19 mouse cellular contexts compared by ENCODE assay signal in the genomic region with DNA sequence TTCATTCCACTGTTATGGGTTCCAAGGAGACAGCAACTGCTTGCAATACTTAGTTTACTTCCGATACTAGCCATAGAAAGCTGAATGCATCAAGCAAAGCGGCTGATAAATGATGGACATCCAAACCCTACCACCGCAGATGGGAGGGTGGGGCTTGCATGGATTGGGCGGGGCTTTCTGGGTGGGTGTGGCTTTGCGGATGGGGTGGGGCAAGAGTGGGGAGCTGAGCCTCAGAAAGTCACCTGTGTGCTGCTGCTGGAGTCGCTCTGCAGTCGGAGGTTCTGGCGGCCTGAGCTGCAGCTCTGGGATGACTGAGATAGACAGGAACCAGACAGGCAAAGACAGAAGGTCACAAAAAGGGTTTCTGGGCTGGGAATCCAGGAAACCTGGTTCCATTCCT. TPM values are rescaled to one million over a fixed set of nuclear protein-coding genes. Genes with fewer than 3 reads are reported as not detected.
DNase-seq lines count a peak whose midpoint lies in the region; TF ChIP-seq lines count a peak whose summit lies in the region.
"Had no signal": no experiment of that assay in that cellular context is flagged by ENCODE, and none has a peak within 500 bp of the region (broad histone marks: within the 10 kb centered on the region; RNA-seq: fewer than 3 reads in every experiment).

No protein-coding gene starts in this region.

- no peaks in the 10 kb centered on the region for H3K27me3 ChIP-seq in E14TG2a.4 (ENCODE audit: insufficient read depth, low read length)
- H3K27me3 ChIP-seq: embryonic facial prominence, embryonic 12.5 days; forebrain, embryonic 13.5 days had no signal

- H3K4me1 ChIP-seq in E14TG2a.4 (replicated peaks; ENCODE audit: low read depth, low read length) = peaks cover 62% of the 10 kb centered on the region
- peaks cover 2 to 11% of the 10 kb centered on the region in 2 experiments; a peak in 1 of 4 replicates for H3K4me1 ChIP-seq in ES-E14 (ENCODE audit: control insufficient read depth in 2 of 2, insufficient read depth in 2 of 2, low read length in 2 of 2, poor library complexity in 1 of 2)
- H3K4me1 ChIP-seq: embryonic facial prominence, embryonic 12.5 days; forebrain, embryonic 13.5 days had no signal

- H3K9ac ChIP-seq in ES-E14 (ENCODE audit: insufficient read depth, low read depth, low read length, poor library complexity, severe bottlenecking) = no peak overlapping the region
- H3K9ac ChIP-seq: embryonic facial prominence, embryonic 12.5 days; forebrain, embryonic 13.5 days had no signal

- TF ChIP-seq CTCF in E14TG2a.4 (conservative IDR thresholded peaks at IDR 0.05; ENCODE audit: low read length) = no peak

- H3K27ac ChIP-seq in ES-E14 (ENCODE audit: insufficient read depth, low read depth, low read length, poor library complexity, severe bottlenecking) = no peak overlapping the region
- H3K27ac ChIP-seq: embryonic facial prominence, embryonic 10.5 days; embryonic facial prominence, embryonic 12.5 days; forebrain, embryonic 13.5 days had no signal

- DNase-seq in ES-E14 (ENCODE audit: low read depth, low spot score) (peak; percentile 49), ZHBTc4 (ENCODE audit: low read depth, low spot score) (peak; percentile 70)
- no peak for DNase-seq in adrenal gland, adult 8-10 months
- no peak for DNase-seq in left cerebral cortex, postnatal 10 days (ENCODE audit: extremely low spot score in 1 of 2, low spot score in 2 of 2)
- DNase-seq: adrenal gland, adult 2 months; adrenal gland, postnatal 14 days; adrenal gland, postnatal 36 days; B cell, adult 2 months; cerebellum, adult 11-12 months; cerebellum, adult 2 months; cerebellum, adult 9-10 months; cerebellum, postnatal 10 days; cerebellum, postnatal 25 days had no signal

- H3K36me3 ChIP-seq in E14TG2a.4 (ENCODE audit: insufficient read depth, low read length) (peaks cover 17% of the 10 kb centered on the region), ES-E14 (ENCODE audit: control insufficient read depth, insufficient read depth, low read length, poor library complexity, severe bottlenecking) (peaks cover 3% of the 10 kb centered on the region; the same call in 1 of the 2 replicates)

- in situ Hi-C loops in ES-E14 (cut with MboI; ENCODE audit: low sequenced_read_pairs in 2 of 2, unreplicated experiment in 2 of 2) = no loop called here

- intact Hi-C loops in left cerebral cortex, postnatal 10 days (cut with DNase I) = no loop called here

- H3K9me3 ChIP-seq in E14TG2a.4 (ENCODE audit: low read length) (no peaks in the 10 kb centered on the region), ES-E14 (ENCODE audit: control insufficient read depth, insufficient read depth, low read depth, low read length) (no peaks in the 10 kb centered on the region)
- H3K9me3 ChIP-seq: embryonic facial prominence, embryonic 10.5 days had no signal

- peak overlapping the region; percentile 54 for H3K4me3 ChIP-seq in E14TG2a.4 (replicated peaks; ENCODE audit: low read length)
- no peak overlapping the region for H3K4me3 ChIP-seq in ES-E14 (ENCODE audit: insufficient read depth in 1 of 2, low read depth in 1 of 2, low read length in 2 of 2, poor library complexity in 1 of 2, severe bottlenecking in 1 of 2)
- H3K4me3 ChIP-seq: embryonic facial prominence, embryonic 10.5 days; embryonic facial prominence, embryonic 12.5 days; forebrain, embryonic 13.5 days had no signal

TF ChIP-seq in ES-E14, 5 proteins besides CTCF, POLR2A, EP300 and RAD21:
- TF ChIP-seq HCFC1 (IDR thresholded peaks at IDR 0.05; ENCODE audit: borderline replicate concordance, insufficient read depth, low read length) (no peak), CHD2 (IDR thresholded peaks at IDR 0.05; ENCODE audit: low read depth, low read length) (no peak), MAFK (IDR thresholded peaks at IDR 0.05; ENCODE audit: insufficient read depth, low read depth, low read length) (no peak), ZNF384 (IDR thresholded peaks at IDR 0.05; ENCODE audit: low read depth, low read length) (no peak), ZC3H11A (IDR thresholded peaks at IDR 0.05; ENCODE audit: borderline replicate concordance, low read depth, low read length) (no peak)

RNA-seq across cellular contexts. Expression of a gene that starts 38.9 kb away (rescaled TPM):
- total RNA-seq in ES-E14 (2012; rRNA removed) = 0.22 and 0.53 TPM in 2 replicates
- total RNA-seq in adrenal gland, adult 8-10 months (2022) = not detected
- not detected for total RNA-seq in left cerebral cortex, postnatal 10 days (2021)
- total RNA-seq: adrenal gland, adult 2 months; adrenal gland, postnatal 14 days; adrenal gland, postnatal 36 days; CH12.LX; MEL had no signal

RNA-seq across cellular contexts. Expression of a gene that starts 44.6 kb away (rescaled TPM):
- 12.3 and 15.9 TPM in 2 replicates for total RNA-seq in ES-E14 (2012; rRNA removed)
- 10 to 100 TPM; 13.5 to 20.0 (median 15.7) TPM for total RNA-seq in adrenal gland, adult 8-10 months (2022)
- total RNA-seq in left cerebral cortex, postnatal 10 days (2021) = 10 to 100 TPM; 63.4 to 65.6 TPM
- total RNA-seq: MEL had no signal

RNA-seq across cellular contexts. Expression of a gene that starts 44.9 kb away (rescaled TPM):
- 7.1 and 11.6 TPM in 2 replicates for total RNA-seq in ES-E14 (2012; rRNA removed)
- 10 to 100 TPM; 14.8 to 23.5 (median 18.8) TPM for total RNA-seq in adrenal gland, adult 8-10 months (2022)
- total RNA-seq in left cerebral cortex, postnatal 10 days (2021) = 10 to 100 TPM; 83.2 to 87.1 TPM
- total RNA-seq: MEL had no signal

Comparison
In these comparisons a context has a peak if more than half of its experiments do, and no peak if none do; other contexts are left out.
1. DNase-seq: peak in ES-E14 (single experiment) and ZHBTc4 (single experiment); none in adrenal gland, adult 8-10 months (single experiment) and left cerebral cortex, postnatal 10 days (0 of 2).